Mouse (Mus musculus) limb, embryonic 14.5 days (tissue): ENCODE results near the gene Nrcam. TPM values are rescaled to one million over a fixed set of nuclear protein-coding genes. Genes with fewer than 3 reads are reported as not detected.

Experiments
- ATAC-seq: fragments of 200-750 bp; cut with Nextera tagmentation; 2 replicates; pipeline ENCODE4 v1.8.0; 2017; ENCODE audit warnings: low read depth, moderate number of reproducible peaks, moderate TSS enrichment; ENCODE audit not compliant: low FRiP score
- DNase-seq: peaks from one replicate; pipeline ENCODE4 v3.0.0-alpha.2; 2015; ENCODE audit warnings: low spot score
- H3K27ac ChIP-seq: fragments of 300-500 bp; sonication (generic); replicated peaks from 2 replicates; pipeline ENCODE4 v1.5.1; 2014; ENCODE audit warnings: low read depth, mild to moderate bottlenecking, low read length, moderate library complexity, mixed read lengths
- H3K27me3 ChIP-seq: fragments of 300-500 bp; sonication (generic); 2 replicates; pipeline ENCODE4 v1.6.1; 2014; ENCODE audit warnings: low read length, mixed read lengths; ENCODE audit not compliant: control insufficient read depth, insufficient read depth
- H3K36me3 ChIP-seq: fragments of 300-500 bp; sonication (generic); 2 replicates; pipeline ENCODE4 v1.6.1; 2014; ENCODE audit warnings: mild to moderate bottlenecking, low read length, moderate library complexity, mixed read lengths; ENCODE audit not compliant: control insufficient read depth, insufficient read depth
- H3K4me1 ChIP-seq: fragments of 300-500 bp; sonication (generic); 2 replicates; pipeline ENCODE4 v1.6.1; 2014; ENCODE audit warnings: antibody characterized with exemption, low read length, mixed read lengths; ENCODE audit not compliant: control insufficient read depth, insufficient read depth
- H3K4me2 ChIP-seq: fragments of 300-500 bp; sonication (generic); replicated peaks from 2 replicates; pipeline ENCODE4 v1.6.1; 2014; ENCODE audit warnings: low read depth, mild to moderate bottlenecking, low read length, moderate library complexity; ENCODE audit not compliant: severe bottlenecking
- H3K4me3 ChIP-seq: fragments of 300-500 bp; sonication (generic); replicated peaks from 2 replicates; pipeline ENCODE4 v1.5.1; 2014; ENCODE audit warnings: low read length
- H3K9ac ChIP-seq: fragments of 300-500 bp; sonication (generic); 2 replicates; pipeline ENCODE4 v1.6.1; 2014; ENCODE audit warnings: mild to moderate bottlenecking, low read depth, low read length, moderate library complexity; ENCODE audit not compliant: severe bottlenecking
- H3K9me3 ChIP-seq: fragments of 300-500 bp; sonication (generic); 2 replicates; pipeline ENCODE4 v1.6.1; 2016; ENCODE audit warnings: low read length; ENCODE audit not compliant: control insufficient read depth
- POLR2A ChIP-seq: fragments of 200-500 bp; IDR thresholded peaks from 2 replicates; pipeline ENCODE4 v1.8.0; 2012; ENCODE audit warnings: inconsistent platforms, mild to moderate bottlenecking, moderate library complexity, borderline replicate concordance; ENCODE audit not compliant: insufficient read depth, insufficient read length; ENCODE audit errors: extremely low read depth
- WGBS: fragments of 180-500 bp; shearing (Covaris S2); extraction: QIAGEN DNeasy Blood & Tissue Kit; methylation state at CpG from one replicate; pipeline ENCODE4 v1.1.7; 2014; 5-methylcytosine and 5-hydroxymethylcytosine counted together
- polyA plus RNA-seq, 2 experiments: library from polyadenylated mRNA; depleted of rRNA in 1 of 2; stranded (reverse) in 1 of 2; unstranded in 1 of 2; fragments of >200 nt; fragmentation: Nextera tagmentation in 1 of 2; extraction: Ambion mirVana in 1 of 2; gene quantifications; 2 replicates each; pipeline versions ENCODE4 v1.2.1 to v1.2.3; 2012 to 2014

Gene Nrcam
- polyA plus RNA-seq, 2 experiments: 1.6 to 4.0 TPM

- H3K9ac ChIP-seq: no peak overlapping the region
- TF ChIP-seq POLR2A: no peak
- H3K4me2 ChIP-seq: no peak overlapping the region
- ATAC-seq (no peak), DNase-seq (peak; percentile 34)
- H3K27ac ChIP-seq: no peak overlapping the region
- H3K9me3 ChIP-seq: no peaks in the 10 kb centered on the region
- H3K4me3 ChIP-seq: no peak overlapping the region
- no peaks in the 10 kb centered on the region for H3K27me3 ChIP-seq
- H3K36me3 ChIP-seq: no peaks in the 10 kb centered on the region
- no peaks in the 10 kb centered on the region for H3K4me1 ChIP-seq
- WGBS: 17% methylated on average over 3 of the region's 3 CpGs
These were observed 244.0 kb downstream of the Nrcam start for GRCm38 (mm10) chr12:44572664-44573063.

- TF ChIP-seq POLR2A: no peak
- H3K27ac ChIP-seq: no peak overlapping the region
- DNase-seq (no peak), ATAC-seq (no peak)
- H3K9ac ChIP-seq: no peak overlapping the region
- H3K27me3 ChIP-seq: no peaks in the 10 kb centered on the region
- no peaks in the 10 kb centered on the region for H3K36me3 ChIP-seq
- no peak overlapping the region for H3K4me3 ChIP-seq
- no peaks in the 10 kb centered on the region for H3K9me3 ChIP-seq
- WGBS: 85% methylated on average over 3 of the region's 3 CpGs
- no peak overlapping the region for H3K4me2 ChIP-seq
- no peaks in the 10 kb centered on the region for H3K4me1 ChIP-seq
These were observed 245.5 kb downstream of the Nrcam start for GRCm38 (mm10) chr12:44574167-44574566.

- no peak for TF ChIP-seq POLR2A
- no peaks in the 10 kb centered on the region for H3K9me3 ChIP-seq
- no peaks in the 10 kb centered on the region for H3K36me3 ChIP-seq
- no peak overlapping the region for H3K9ac ChIP-seq
- no peak overlapping the region for H3K4me3 ChIP-seq
- WGBS: 40% methylated on average over 16 of the region's 16 CpGs
- H3K27ac ChIP-seq: no peak overlapping the region
- H3K4me2 ChIP-seq: no peak overlapping the region
- DNase-seq: peak; percentile 38
- H3K4me1 ChIP-seq: no peaks in the 10 kb centered on the region
- H3K27me3 ChIP-seq: no peaks in the 10 kb centered on the region
- no peak for ATAC-seq
These were observed 272.9 kb downstream of the Nrcam start for GRCm38 (mm10) chr12:44601410-44602149.

GRCm38 (mm10) chr12:44602269-44602957, 273.7 kb downstream of the Nrcam start:
- H3K9ac ChIP-seq: no peak overlapping the region
- H3K4me2 ChIP-seq: no peak overlapping the region
- DNase-seq: no peak
- WGBS: 56% methylated on average over 11 of the region's 11 CpGs
- H3K4me3 ChIP-seq: no peak overlapping the region
- H3K36me3 ChIP-seq: no peaks in the 10 kb centered on the region
- H3K27me3 ChIP-seq: no peaks in the 10 kb centered on the region
- no peak overlapping the region for H3K27ac ChIP-seq
- H3K4me1 ChIP-seq: no peaks in the 10 kb centered on the region
- ATAC-seq: peak; percentile 23; the same call in 1 of the 2 replicates
- no peak for TF ChIP-seq POLR2A
- no peaks in the 10 kb centered on the region for H3K9me3 ChIP-seq

- Histone ChIP-seq H3K9me3 (no peaks in the 10 kb centered on the region), H3K4me1 (no peaks in the 10 kb centered on the region), H3K27me3 (no peaks in the 10 kb centered on the region), H3K27ac (no peak overlapping the region), H3K36me3 (no peaks in the 10 kb centered on the region), H3K9ac (no peak overlapping the region), H3K4me3 (no peak overlapping the region), H3K4me2 (no peak overlapping the region)
- DNase-seq (no peak), ATAC-seq (no peak)
- WGBS: 79% methylated on average over 5 of the region's 5 CpGs
- TF ChIP-seq POLR2A: no peak
These were observed 274.3 kb downstream of the Nrcam start for GRCm38 (mm10) chr12:44602958-44603331.
